Comparison of ENCODE assay signal across 1 mouse cellular context in genomic region chr14:50924281-50925064, GRCm38 (mm10).
TF ChIP-seq lines count a peak whose summit lies in the region.

Gene Osgep (minus strand): TSS chr14:50924893.
Gene Apex1 (plus strand): TSS chr14:50924968.

TF ChIP-seq in CH12.LX, 34 proteins besides CTCF, POLR2A, EP300 and RAD21 (continued from another document):
- TF ChIP-seq ELF1 (IDR thresholded peaks at IDR 0.05; ENCODE audit: low read depth, low read length) (no peak), IRF4 (IDR thresholded peaks at IDR 0.05; ENCODE audit: low read depth, low read length) (peak; percentile 45; the same call in 1 of the 2 replicates), E2F4 (IDR thresholded peaks at IDR 0.05; ENCODE audit: insufficient replicate concordance, low read depth, low read length) (peak; percentile 80; the same call in 1 of the 2 replicates), USF2 (conservative IDR thresholded peaks at IDR 0.05; ENCODE audit: low read depth, low read length) (peak; percentile 99), ETS1 (conservative IDR thresholded peaks at IDR 0.05; ENCODE audit: low read depth, low read length) (no peak), SIN3A (IDR thresholded peaks at IDR 0.05; ENCODE audit: low read length) (peak; percentile 88), TCF12 (IDR thresholded peaks at IDR 0.05; ENCODE audit: low read depth, low read length) (peak; percentile 79), SMC3 (IDR thresholded peaks at IDR 0.05; ENCODE audit: low read depth, low read length) (no peak), POLR2AphosphoS2 (IDR thresholded peaks at IDR 0.05; ENCODE audit: low read depth, low read length) (peak; percentile 87), ZMIZ1 (IDR thresholded peaks at IDR 0.05; ENCODE audit: low read depth, low read length) (peak; percentile 74), MXI1 (IDR thresholded peaks at IDR 0.05; ENCODE audit: low read depth, low read length) (peak; percentile 99), MAZ (IDR thresholded peaks at IDR 0.05; ENCODE audit: low read depth, low read length) (no peak), PAX5 (IDR thresholded peaks at IDR 0.05; ENCODE audit: low read length) (no peak), ZKSCAN1 (IDR thresholded peaks at IDR 0.05; ENCODE audit: borderline replicate concordance, low read depth, low read length) (no peak), ZNF384 (IDR thresholded peaks at IDR 0.05; ENCODE audit: low read depth, low read length) (no peak), CHD1 (IDR thresholded peaks at IDR 0.05; ENCODE audit: low read depth, low read length) (no peak), ZC3H11A (IDR thresholded peaks at IDR 0.05; ENCODE audit: low read depth, low read length) (no peak)
TF ChIP-seq in CH12.LX: peak in this region for 17.
